Mouse (Mus musculus) cortical plate, adult 2 months (tissue): ENCODE data around the gene Gnaq. TPM values are rescaled to one million over a fixed set of nuclear protein-coding genes. Genes with fewer than 3 reads are reported as not detected.

ENCODE experiments used
- H3K27ac ChIP-seq: fragments of 200-500 bp; 2 replicates; pipeline ENCODE4 v1.5.1; 2012; ENCODE audit warnings: low read length, control low read depth, inconsistent platforms; ENCODE audit not compliant: insufficient read depth
- H3K4me1 ChIP-seq: fragments of 200-500 bp; 2 replicates; pipeline ENCODE4 v1.6.1; 2011; ENCODE audit warnings: low read length; ENCODE audit not compliant: control insufficient read depth, insufficient read depth
- H3K4me3 ChIP-seq: fragments of 200-500 bp; 2 replicates; pipeline ENCODE4 v1.5.1; 2011; ENCODE audit warnings: mild to moderate bottlenecking, low read length, control low read depth; ENCODE audit not compliant: insufficient read depth
- CTCF ChIP-seq: fragments of 200-500 bp; IDR thresholded peaks from 2 replicates; pipeline ENCODE4 v1.5.1; 2011; ENCODE audit warnings: mild to moderate bottlenecking, control low read depth, low read length; ENCODE audit not compliant: insufficient read depth; ENCODE audit errors: extremely low read depth
- POLR2A ChIP-seq: fragments of 200-500 bp; IDR thresholded peaks from 2 replicates; pipeline ENCODE4 v1.6.1; 2011; ENCODE audit warnings: mild to moderate bottlenecking, low read length, control low read depth; ENCODE audit not compliant: insufficient read depth; ENCODE audit errors: extremely low read depth
- polyA plus RNA-seq: library from polyadenylated mRNA; depleted of rRNA; stranded (reverse); fragments of >200 nt; gene quantifications from 2 replicates; pipeline ENCODE4 v1.2.3, GENCODE M21; 2012

The Gnaq gene
- polyA plus RNA-seq, 1 experiment: 59.1 TPM

DNA sequence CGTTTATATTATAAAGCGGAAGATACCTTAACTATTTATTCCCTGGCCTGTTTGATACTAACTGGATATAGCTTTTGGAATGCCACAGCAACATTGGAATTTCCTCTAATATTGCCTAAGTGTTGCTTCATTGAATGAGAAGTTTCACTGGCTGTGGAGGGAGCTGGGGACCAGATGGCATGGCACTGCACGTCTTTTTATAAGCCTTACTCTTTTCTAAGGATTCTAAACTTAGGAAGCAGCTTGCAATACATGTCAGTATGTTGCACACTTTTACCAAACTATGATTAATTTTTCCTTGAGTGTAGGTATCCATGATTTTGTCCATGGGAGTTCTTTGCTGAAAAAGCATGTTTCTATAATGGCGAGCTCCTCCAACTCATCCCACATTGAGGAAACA lies 87.3 kb downstream of the Gnaq start:
- no peak overlapping the region for H3K27ac ChIP-seq
- H3K4me1 ChIP-seq: peaks cover 11% of the 10 kb centered on the region
- no peak overlapping the region for H3K4me3 ChIP-seq
- TF ChIP-seq CTCF: no peak
- TF ChIP-seq POLR2A: no peak

- peaks cover 11% of the 10 kb centered on the region; the same call in 1 of the 2 replicates for H3K4me1 ChIP-seq
- no peak overlapping the region for H3K27ac ChIP-seq
- H3K4me3 ChIP-seq: no peak overlapping the region
- no peak for TF ChIP-seq POLR2A
- no peak for TF ChIP-seq CTCF
These were observed 89.9 kb downstream of the Gnaq start for GRCm38 (mm10) chr19:16222526-16222925.

DNA sequence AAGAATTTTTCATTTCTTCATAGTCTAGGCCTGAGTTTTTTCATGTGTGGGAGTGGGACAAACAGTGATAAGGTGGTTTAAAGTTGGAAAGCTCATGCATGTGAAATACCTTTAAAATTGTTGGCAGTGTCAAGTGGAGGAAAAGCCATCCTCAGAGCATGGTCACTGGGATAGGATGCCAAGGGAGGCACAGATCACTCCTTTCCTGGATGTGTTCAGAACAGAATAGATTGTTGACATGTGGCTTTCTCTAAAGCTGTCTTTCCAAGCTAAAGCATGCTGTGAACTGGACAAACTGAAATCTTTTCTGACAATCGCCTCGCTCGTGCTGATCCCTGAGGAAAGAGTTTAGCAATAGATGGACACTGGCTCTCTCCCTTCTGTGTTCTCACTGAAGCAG lies 90.5 kb downstream of the Gnaq start:
- peaks cover 12% of the 10 kb centered on the region; the same call in 1 of the 2 replicates for H3K4me1 ChIP-seq
- no peak overlapping the region for H3K27ac ChIP-seq
- TF ChIP-seq POLR2A: no peak
- TF ChIP-seq CTCF: no peak
- H3K4me3 ChIP-seq: no peak overlapping the region

DNA sequence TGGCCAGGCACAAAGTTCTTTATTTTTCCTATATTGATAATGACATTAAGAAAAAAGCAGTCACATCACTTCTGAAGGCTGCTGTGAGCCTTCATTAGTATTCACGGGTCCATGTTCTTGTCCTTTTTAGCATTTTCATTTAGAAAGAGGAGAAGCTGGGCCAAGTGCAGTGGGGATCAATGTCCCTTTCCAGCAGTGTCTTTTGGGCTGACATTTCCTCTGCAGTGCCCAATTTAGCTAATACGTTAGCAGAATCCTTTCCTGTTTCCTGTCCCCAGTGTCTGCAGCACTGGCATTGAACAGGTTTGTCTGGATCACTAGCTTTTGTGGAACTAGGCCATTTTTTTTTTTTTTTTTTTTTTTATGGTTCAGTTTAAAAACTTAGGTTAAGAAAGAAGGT lies 92.2 kb downstream of the Gnaq start:
- Histone ChIP-seq H3K4me3 (no peak overlapping the region), H3K27ac (no peak overlapping the region), H3K4me1 (peaks cover 8% of the 10 kb centered on the region; the same call in 1 of the 2 replicates)
- TF ChIP-seq CTCF (no peak), POLR2A (no peak)

DNA sequence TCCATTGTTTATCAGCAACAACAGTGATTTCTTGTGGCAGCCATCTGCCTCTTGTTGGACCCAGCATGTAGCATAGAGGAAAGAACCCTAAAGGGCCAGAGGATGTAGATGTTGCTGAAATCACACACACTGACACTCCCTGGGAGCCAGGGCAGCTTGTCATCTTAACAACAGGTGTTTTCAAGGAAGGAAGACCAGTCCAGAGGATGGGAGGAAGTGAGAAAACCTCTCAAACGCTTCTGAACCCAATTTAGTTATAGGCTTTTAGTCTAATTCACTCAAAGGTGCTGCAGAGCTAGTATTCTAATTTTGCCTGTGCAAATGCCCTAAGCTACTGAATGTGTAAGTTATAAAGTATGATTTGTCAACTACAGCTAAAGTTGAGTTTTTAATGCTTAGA lies 99.0 kb downstream of the Gnaq start:
- Histone ChIP-seq H3K27ac (no peak overlapping the region), H3K4me3 (no peak overlapping the region), H3K4me1 (peaks cover 3% of the 10 kb centered on the region; the same call in 1 of the 2 replicates)
- TF ChIP-seq POLR2A (no peak), CTCF (no peak)

GRCm38 (mm10) chr19:16235594-16235993 lies 103.0 kb downstream of the Gnaq start:
- Histone ChIP-seq H3K27ac (no peak overlapping the region), H3K4me3 (no peak overlapping the region), H3K4me1 (peaks cover 12% of the 10 kb centered on the region)
- TF ChIP-seq CTCF (no peak), POLR2A (no peak)

GRCm38 (mm10) chr19:16237034-16237433 lies 104.4 kb downstream of the Gnaq start:
- H3K4me1 ChIP-seq: peaks cover 12% of the 10 kb centered on the region
- TF ChIP-seq CTCF (no peak), POLR2A (no peak)

GRCm38 (mm10) chr19:16238072-16238471 lies 105.4 kb downstream of the Gnaq start:
- H3K4me1 ChIP-seq: peaks cover 12% of the 10 kb centered on the region
- TF ChIP-seq POLR2A: no peak
- TF ChIP-seq CTCF: no peak

More at GRCm38 (mm10) chr19:16237034-16237433, 104.4 kb downstream of the Gnaq start:
- Histone ChIP-seq H3K27ac (no peak overlapping the region), H3K4me3 (no peak overlapping the region)

GRCm38 (mm10) chr19:16238512-16238911 lies 105.9 kb downstream of the Gnaq start:
- no peak for TF ChIP-seq POLR2A
- TF ChIP-seq CTCF: no peak
- H3K27ac ChIP-seq: no peak overlapping the region
- H3K4me3 ChIP-seq: no peak overlapping the region
- H3K4me1 ChIP-seq: peaks cover 12% of the 10 kb centered on the region

More at GRCm38 (mm10) chr19:16238072-16238471, 105.4 kb downstream of the Gnaq start:
- Histone ChIP-seq H3K4me3 (no peak overlapping the region), H3K27ac (no peak overlapping the region)

- no peak overlapping the region for H3K27ac ChIP-seq
- H3K4me1 ChIP-seq: peaks cover 15% of the 10 kb centered on the region
These were observed 110.1 kb downstream of the Gnaq start for GRCm38 (mm10) chr19:16242708-16243107.

More at GRCm38 (mm10) chr19:16242708-16243107, 110.1 kb downstream of the Gnaq start:
- no peak overlapping the region for H3K4me3 ChIP-seq
- TF ChIP-seq CTCF (no peak), POLR2A (no peak)
